Mouse (Mus musculus) hindbrain, embryonic 12.5 days (tissue): ENCODE results near the gene Sox5. TPM values are rescaled to one million over a fixed set of nuclear protein-coding genes. Genes with fewer than 3 reads are reported as not detected.
A peak's percentile ranks its signal among the peaks of the same experiment; 100 is the strongest.

Experiments used
- ATAC-seq: fragments of 200-750 bp; cut with Nextera tagmentation; 2 replicates; pipeline ENCODE4 v1.8.0; 2017; ENCODE audit warnings: moderate TSS enrichment; ENCODE audit not compliant: low FRiP score
- H3K27ac ChIP-seq: fragments of 300-500 bp; sonication (generic); 2 replicates; pipeline ENCODE4 v1.5.1; 2016; ENCODE audit warnings: mild to moderate bottlenecking
- H3K27me3 ChIP-seq: fragments of 300-500 bp; sonication (generic); 2 replicates; pipeline ENCODE4 v1.6.1; 2016; ENCODE audit warnings: mild to moderate bottlenecking
- H3K36me3 ChIP-seq: fragments of 300-500 bp; sonication (generic); 2 replicates; pipeline ENCODE4 v1.6.1; 2016; ENCODE audit warnings: mild to moderate bottlenecking
- H3K4me1 ChIP-seq: fragments of 300-500 bp; sonication (generic); 2 replicates; pipeline ENCODE4 v1.6.1; 2016
- H3K4me2 ChIP-seq: fragments of 300-500 bp; sonication (generic); replicated peaks from 2 replicates; pipeline ENCODE4 v1.6.1; 2016; ENCODE audit warnings: mild to moderate bottlenecking
- H3K4me3 ChIP-seq: fragments of 300-500 bp; sonication (generic); 2 replicates; pipeline ENCODE4 v1.5.1; 2016; ENCODE audit warnings: mild to moderate bottlenecking
- H3K9ac ChIP-seq: fragments of 300-500 bp; sonication (generic); 2 replicates; pipeline ENCODE4 v1.6.1; 2016; ENCODE audit warnings: mild to moderate bottlenecking, moderate library complexity
- H3K9me3 ChIP-seq: fragments of 300-500 bp; sonication (generic); replicated peaks from 2 replicates; pipeline ENCODE4 v1.6.1; 2016; ENCODE audit warnings: mild to moderate bottlenecking
- WGBS: fragments of 180-500 bp; shearing (Covaris S2); methylation state at CpG from one replicate; pipeline ENCODE4 v1.1.7; 2016; 5-methylcytosine and 5-hydroxymethylcytosine counted together
- polyA plus RNA-seq: library from polyadenylated mRNA; unstranded; fragments of >200 nt; fragmentation: Nextera tagmentation; extraction: Ambion mirVana; gene quantifications from 2 replicates; pipeline ENCODE4 v1.2.1, GENCODE M21; 2016

Sox5 gene
- polyA plus RNA-seq, 1 experiment from 2014 or later: 49.1 TPM

DNA sequence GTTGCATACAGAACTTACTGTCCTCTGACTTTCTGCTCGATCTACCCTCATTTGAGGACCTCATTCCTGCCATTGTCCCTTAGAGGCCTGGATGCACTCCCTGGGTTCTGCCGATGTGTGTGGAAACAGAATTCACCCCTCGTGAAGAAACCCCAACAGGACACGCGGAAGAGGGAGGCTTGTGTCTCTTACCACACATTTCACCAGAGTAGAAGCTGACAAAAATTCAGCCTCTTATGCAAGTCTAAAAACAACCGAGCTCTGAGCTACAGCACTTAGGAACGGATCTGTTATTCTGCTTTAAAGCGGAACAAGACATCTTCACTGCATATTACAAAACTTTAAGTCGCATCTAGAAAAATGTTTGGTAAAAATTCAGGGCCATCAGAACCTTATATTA is 618.3 kb downstream of the Sox5 start:
- ATAC-seq: no peak

DNA sequence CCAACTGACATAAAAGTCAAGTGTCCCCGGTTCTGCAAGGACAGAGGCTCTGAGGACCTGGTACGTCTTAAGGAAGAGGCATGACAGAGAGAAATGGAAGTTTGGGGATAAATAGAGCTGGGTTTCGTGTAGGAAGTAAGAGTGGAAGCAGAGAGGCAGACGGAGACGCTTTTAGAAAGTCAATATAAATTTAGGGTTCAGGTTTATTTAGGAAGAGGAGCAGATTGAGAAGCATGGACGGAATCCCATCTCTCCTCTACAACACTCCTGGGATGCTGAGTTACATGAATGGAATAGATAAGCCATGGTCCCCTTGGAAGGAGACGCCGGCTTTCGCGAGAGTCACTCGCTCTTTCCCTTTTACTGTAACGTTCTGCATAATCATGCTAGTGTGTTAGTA is 623.1 kb downstream of the Sox5 start:
- Histone ChIP-seq H3K4me3 (no peak overlapping the region), H3K4me2 (no peak overlapping the region), H3K27me3 (no peaks in the 10 kb centered on the region), H3K9ac (no peak overlapping the region), H3K36me3 (no peaks in the 10 kb centered on the region), H3K27ac (no peak overlapping the region), H3K9me3 (no peaks in the 10 kb centered on the region), H3K4me1 (peaks cover 9% of the 10 kb centered on the region)
- no peak for ATAC-seq
- 96% methylated on average over 12 of the region's 12 CpGs for WGBS

More for the DNA sequence above, 618.3 kb downstream of the Sox5 start:
- H3K9ac ChIP-seq: no peak overlapping the region
- H3K36me3 ChIP-seq: no peaks in the 10 kb centered on the region
- H3K4me2 ChIP-seq: no peak overlapping the region
- no peaks in the 10 kb centered on the region for H3K9me3 ChIP-seq
- no peak overlapping the region for H3K4me3 ChIP-seq
- WGBS: 87% methylated on average over 9 of the region's 9 CpGs
- H3K4me1 ChIP-seq: peaks cover 21% of the 10 kb centered on the region
- no peaks in the 10 kb centered on the region for H3K27me3 ChIP-seq
- no peak overlapping the region for H3K27ac ChIP-seq

DNA sequence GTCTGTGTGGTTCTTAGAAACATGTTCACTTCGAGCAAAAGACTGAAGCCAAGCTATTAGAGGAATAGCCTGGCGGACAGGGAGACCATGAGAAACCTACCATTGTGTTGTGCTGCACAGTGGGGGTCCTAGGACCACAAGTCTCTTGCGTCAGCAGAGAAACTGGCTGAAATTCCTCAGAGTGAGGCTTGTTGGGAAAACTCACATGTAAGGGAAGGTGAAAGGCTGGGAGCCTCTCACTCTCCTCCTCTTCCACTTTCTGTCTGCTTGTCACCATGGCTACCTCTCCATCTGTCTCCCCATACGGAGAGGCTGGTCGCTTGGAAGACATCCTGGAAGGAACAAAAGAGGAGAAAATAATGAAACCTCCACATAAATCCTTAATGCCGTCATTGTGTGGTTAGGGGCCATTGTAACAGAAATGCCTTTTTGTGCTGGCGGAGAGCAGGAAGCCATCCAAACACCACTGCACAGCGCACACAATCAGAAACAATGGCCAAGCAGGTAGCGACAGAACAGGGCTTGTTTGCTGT is 626.8 kb downstream of the Sox5 start:
- Histone ChIP-seq H3K36me3 (no peaks in the 10 kb centered on the region), H3K9me3 (no peaks in the 10 kb centered on the region), H3K4me3 (no peak overlapping the region), H3K27ac (peak overlapping the region; percentile 71), H3K4me1 (peaks cover 14% of the 10 kb centered on the region), H3K4me2 (peak overlapping the region; percentile 25; the same call in 1 of the 2 replicates), H3K9ac (no peak overlapping the region), H3K27me3 (no peaks in the 10 kb centered on the region)
- peak; percentile 69 for ATAC-seq
- WGBS: 20% methylated on average over 9 of the region's 9 CpGs

DNA sequence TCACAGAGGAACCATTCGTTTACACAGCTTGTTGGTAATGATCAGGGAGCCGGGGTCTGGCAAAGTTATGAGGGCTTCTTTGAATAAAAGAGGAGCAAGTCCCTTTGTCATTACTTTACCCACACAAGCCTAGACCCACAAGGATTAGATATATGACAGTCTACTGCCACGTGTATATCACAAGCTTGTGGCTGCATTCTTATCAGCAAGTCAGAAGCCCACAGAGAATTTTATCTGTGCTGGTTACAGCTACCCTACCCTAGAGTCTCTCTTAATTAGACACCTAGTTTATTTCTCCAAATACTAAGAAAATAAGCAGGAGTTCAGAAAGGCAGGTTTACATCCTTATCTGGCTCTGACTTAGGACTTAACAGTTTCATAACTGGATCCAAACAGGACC is 629.8 kb downstream of the Sox5 start:
- Histone ChIP-seq H3K4me1 (peaks cover 14% of the 10 kb centered on the region), H3K36me3 (no peaks in the 10 kb centered on the region), H3K4me2 (no peak overlapping the region)

DNA sequence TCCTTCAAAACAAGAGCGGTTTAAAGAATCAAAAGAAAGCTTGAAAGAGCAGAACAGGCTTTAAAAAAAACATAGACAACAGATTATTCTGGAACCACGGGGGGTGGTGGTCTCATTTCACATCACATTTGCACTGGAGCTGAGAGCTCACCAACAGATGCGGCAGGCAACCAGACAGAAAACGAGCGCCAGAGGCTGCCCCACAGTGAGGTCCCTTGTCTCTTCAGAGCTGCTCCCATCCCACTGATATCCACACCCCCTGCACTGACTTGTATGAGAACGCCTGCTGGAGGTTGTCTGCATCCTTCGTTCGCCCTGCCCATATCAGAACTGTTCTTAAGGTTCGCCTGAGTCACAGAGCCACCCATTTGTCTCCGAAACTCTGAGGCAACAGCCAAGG is 630.7 kb downstream of the Sox5 start:
- Histone ChIP-seq H3K4me1 (peaks cover 14% of the 10 kb centered on the region), H3K36me3 (no peaks in the 10 kb centered on the region), H3K27me3 (no peaks in the 10 kb centered on the region), H3K27ac (0 out of 2 replicates have a peak overlapping the region, but pooled peaks have one; percentile 44), H3K4me3 (no peak overlapping the region), H3K9me3 (no peaks in the 10 kb centered on the region), H3K9ac (no peak overlapping the region), H3K4me2 (peak overlapping the region; percentile 17; the same call in 1 of the 2 replicates)
- WGBS: 29% methylated on average over 10 of the region's 10 CpGs
- ATAC-seq: no peak

More for the DNA sequence above, 629.8 kb downstream of the Sox5 start:
- no peak for ATAC-seq
- Histone ChIP-seq H3K27me3 (no peaks in the 10 kb centered on the region), H3K4me3 (no peak overlapping the region), H3K27ac (no peak overlapping the region), H3K9me3 (no peaks in the 10 kb centered on the region), H3K9ac (no peak overlapping the region)
- WGBS: 19% methylated on average over 3 of the region's 3 CpGs

DNA sequence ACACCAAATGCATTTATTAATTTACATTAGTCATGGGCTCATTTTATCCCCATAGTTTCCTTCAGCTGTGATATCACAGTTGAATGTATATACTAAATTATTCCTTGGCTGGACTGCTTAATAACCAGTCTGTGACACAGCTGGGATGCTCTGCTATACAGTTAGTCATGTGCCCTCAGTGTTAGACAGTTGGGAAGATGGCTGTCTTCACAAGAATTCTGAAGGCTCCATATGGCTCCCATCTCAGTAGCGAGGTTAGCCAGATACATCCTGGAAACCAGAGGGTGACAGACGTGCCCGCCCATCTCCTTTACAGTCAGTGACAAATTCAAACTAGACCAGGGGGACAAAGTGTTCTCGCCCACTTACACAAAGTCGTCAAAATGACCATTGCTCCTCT is 644.4 kb downstream of the Sox5 start:
- Histone ChIP-seq H3K4me1 (0 out of 2 replicates have a peak, but pooled peaks cover 8% of the 10 kb centered on the region), H3K4me3 (no peak overlapping the region), H3K4me2 (no peak overlapping the region), H3K27ac (no peak overlapping the region), H3K27me3 (no peaks in the 10 kb centered on the region), H3K9me3 (no peaks in the 10 kb centered on the region), H3K36me3 (no peaks in the 10 kb centered on the region), H3K9ac (no peak overlapping the region)
- no peak for ATAC-seq
- 88% methylated on average over 5 of the region's 5 CpGs for WGBS

DNA sequence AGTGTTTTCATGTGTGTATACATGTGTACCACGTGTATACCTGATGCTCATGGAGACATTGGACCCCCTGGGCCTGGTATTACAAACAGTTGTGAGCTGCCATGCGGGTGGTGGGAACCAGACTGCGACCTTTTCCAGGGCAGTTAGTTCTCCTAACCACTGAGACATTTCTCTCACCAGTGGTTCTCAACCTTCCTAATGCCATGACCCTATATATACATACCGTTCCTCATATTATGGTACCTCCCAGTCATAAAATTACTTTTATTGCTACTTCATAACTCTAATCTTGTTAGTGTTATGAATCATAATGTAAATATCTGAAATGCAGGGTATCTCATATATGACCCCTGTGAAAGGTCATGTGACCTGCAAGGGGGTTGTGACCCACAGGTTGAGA is 644.9 kb downstream of the Sox5 start:
- no peak for ATAC-seq
- Histone ChIP-seq H3K36me3 (no peaks in the 10 kb centered on the region), H3K4me2 (no peak overlapping the region), H3K27ac (no peak overlapping the region), H3K4me3 (no peak overlapping the region), H3K27me3 (no peaks in the 10 kb centered on the region), H3K9me3 (no peaks in the 10 kb centered on the region), H3K9ac (no peak overlapping the region), H3K4me1 (peaks cover 8% of the 10 kb centered on the region; the same call in 1 of the 2 replicates)
- WGBS: 90% methylated on average over 4 of the region's 4 CpGs

DNA sequence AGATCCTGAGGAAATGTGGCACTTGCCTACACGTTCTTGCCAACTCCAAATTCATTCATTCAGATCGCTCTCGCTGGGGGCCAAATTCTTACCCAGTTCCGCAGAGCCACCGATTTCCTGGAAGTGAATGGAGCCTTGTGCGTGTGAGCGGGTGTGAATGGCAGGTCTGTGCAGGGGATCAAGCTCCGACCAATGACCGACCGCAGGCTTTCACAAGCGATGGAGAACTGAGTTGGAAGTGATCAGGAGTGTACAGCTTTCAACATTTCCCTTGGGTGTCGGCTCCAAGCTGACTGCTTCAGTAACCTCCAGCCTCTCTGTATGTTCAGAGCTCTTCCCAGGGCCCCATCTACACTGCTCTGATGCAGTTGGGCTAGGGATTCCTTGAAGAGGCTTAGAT is 651.9 kb downstream of the Sox5 start:
- no peaks in the 10 kb centered on the region for H3K36me3 ChIP-seq
- H3K4me1 ChIP-seq: peaks cover 4% of the 10 kb centered on the region; the same call in 1 of the 2 replicates
- no peak for ATAC-seq
- H3K4me3 ChIP-seq: no peak overlapping the region
- 79% methylated on average over 12 of the region's 12 CpGs for WGBS
- H3K9me3 ChIP-seq: no peaks in the 10 kb centered on the region
- H3K27me3 ChIP-seq: no peaks in the 10 kb centered on the region
- no peak overlapping the region for H3K4me2 ChIP-seq
- no peak overlapping the region for H3K9ac ChIP-seq
- H3K27ac ChIP-seq: no peak overlapping the region

DNA sequence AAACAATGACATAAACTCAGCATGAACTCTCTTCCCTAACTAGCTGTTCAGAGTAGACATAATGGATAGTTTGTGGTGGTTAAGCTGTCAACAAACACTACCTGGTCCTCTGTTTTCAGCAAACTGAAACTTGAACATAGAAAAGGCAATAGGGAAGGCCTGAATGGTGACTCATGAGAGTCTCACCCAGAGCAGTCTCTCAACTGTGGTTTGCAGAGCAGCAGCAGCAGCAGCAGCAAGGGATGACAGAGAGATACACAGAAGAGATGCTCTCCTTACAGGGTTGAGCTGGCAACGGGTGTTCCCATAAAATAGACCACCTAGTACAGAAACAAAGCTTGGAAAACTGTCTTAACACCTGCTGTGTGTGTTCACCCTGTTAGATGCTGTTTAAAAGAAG is 661.8 kb downstream of the Sox5 start:
- no peaks in the 10 kb centered on the region for H3K4me1 ChIP-seq
- WGBS: 89% methylated on average over 1 of the region's 1 CpGs
- H3K9me3 ChIP-seq: no peaks in the 10 kb centered on the region
- no peak overlapping the region for H3K4me2 ChIP-seq
- no peak for ATAC-seq
- no peaks in the 10 kb centered on the region for H3K27me3 ChIP-seq
- no peak overlapping the region for H3K9ac ChIP-seq
- H3K27ac ChIP-seq: no peak overlapping the region
- H3K36me3 ChIP-seq: peaks cover 5% of the 10 kb centered on the region; the same call in 1 of the 2 replicates
- no peak overlapping the region for H3K4me3 ChIP-seq

DNA sequence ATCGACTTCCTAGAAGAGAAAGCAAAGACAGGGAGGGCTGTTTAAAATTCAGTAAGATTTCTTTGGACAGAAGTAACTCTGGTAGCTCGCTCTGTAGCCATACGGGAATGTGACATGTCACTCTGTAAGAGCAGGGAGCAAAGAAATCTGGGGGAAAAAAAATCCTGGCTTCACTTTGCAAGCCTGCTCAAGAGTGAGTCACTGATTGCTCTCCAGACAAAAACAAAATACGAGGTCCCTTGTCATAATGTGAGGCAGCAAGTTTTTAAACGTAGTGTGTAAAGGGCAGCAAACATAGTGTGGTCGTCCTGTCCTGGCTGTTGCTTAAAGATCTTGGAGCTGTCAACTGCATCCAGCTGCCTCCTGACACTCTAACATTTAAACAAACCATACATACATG is 665.1 kb downstream of the Sox5 start:
- Histone ChIP-seq H3K4me3 (no peak overlapping the region), H3K27me3 (no peaks in the 10 kb centered on the region), H3K4me2 (no peak overlapping the region), H3K9ac (no peak overlapping the region), H3K4me1 (peaks cover 2% of the 10 kb centered on the region; the same call in 1 of the 2 replicates), H3K9me3 (no peaks in the 10 kb centered on the region), H3K36me3 (no peaks in the 10 kb centered on the region), H3K27ac (no peak overlapping the region)
- 77% methylated on average over 6 of the region's 6 CpGs for WGBS
- no peak for ATAC-seq

DNA sequence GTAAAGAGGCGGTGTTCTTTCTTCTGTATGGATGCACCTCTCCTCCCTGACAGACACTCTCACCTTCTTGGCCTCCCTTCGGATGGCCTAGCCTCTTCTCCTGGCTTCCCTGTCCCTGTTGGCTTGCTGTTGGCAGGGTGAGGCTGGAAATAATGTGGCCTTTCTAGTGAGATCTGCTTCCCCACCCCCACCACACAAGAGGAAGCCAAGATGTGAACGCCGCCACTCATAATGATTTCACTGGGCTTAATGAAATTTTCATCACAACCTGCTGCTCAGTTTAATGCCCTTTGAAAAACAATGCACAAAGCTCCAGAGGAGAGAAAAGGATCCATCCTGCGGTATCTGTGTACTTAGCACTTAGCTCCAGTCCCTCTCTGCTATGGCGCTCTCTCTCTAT is 670.2 kb downstream of the Sox5 start:
- ATAC-seq: no peak
- Histone ChIP-seq H3K9ac (no peak overlapping the region), H3K4me1 (peaks cover 14% of the 10 kb centered on the region), H3K27me3 (no peaks in the 10 kb centered on the region), H3K9me3 (no peaks in the 10 kb centered on the region), H3K4me2 (no peak overlapping the region), H3K27ac (no peak overlapping the region), H3K4me3 (no peak overlapping the region), H3K36me3 (no peaks in the 10 kb centered on the region)
- 82% methylated on average over 6 of the region's 6 CpGs for WGBS

DNA sequence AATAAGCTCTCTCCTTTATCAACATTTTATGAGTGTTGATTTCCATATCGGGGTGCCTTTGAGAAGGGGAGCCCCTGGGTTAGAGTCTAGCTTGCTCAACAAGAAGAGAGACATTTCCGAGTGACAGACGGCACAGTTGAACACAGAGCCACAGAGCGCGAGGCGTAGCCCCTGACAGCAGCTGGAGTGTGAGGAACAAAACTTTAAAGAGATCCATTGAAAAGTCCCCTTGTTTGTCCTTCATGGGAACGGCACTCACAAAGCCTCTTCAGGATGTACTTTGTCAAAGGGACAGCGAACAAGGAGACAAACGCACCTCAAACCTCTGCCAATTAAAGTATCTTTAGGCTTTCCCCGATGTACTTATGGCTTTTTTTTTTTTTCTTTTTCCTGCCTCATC is 674.9 kb downstream of the Sox5 start:
- no peaks in the 10 kb centered on the region for H3K9me3 ChIP-seq
- no peak overlapping the region for H3K27ac ChIP-seq
- H3K4me2 ChIP-seq: peak overlapping the region; percentile 21; the same call in 1 of the 2 replicates
- H3K36me3 ChIP-seq: no peaks in the 10 kb centered on the region
- no peaks in the 10 kb centered on the region for H3K27me3 ChIP-seq
- no peak for ATAC-seq
- no peak overlapping the region for H3K9ac ChIP-seq
- peaks cover 14% of the 10 kb centered on the region for H3K4me1 ChIP-seq
- H3K4me3 ChIP-seq: no peak overlapping the region
- 34% methylated on average over 10 of the region's 10 CpGs for WGBS

DNA sequence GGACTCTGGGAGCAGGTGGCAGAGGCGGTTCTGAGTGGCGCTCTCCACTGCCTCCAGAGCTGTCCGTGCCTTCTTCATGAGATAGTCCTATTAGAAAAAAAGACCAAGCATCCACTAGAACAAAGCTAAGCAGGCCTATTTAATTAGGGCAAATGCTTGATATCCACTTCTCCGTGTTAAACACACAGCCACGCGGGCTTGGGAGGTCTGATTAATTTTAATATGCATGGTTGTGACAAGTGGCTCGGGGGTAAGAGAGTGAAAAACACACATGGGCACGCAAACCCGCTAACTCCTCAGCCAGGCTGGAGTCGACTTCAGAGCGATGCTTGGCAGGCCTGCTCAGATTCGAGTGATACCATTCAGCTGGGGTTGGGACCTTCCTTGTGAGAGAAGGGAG is 676.1 kb downstream of the Sox5 start:
- no peak overlapping the region for H3K4me3 ChIP-seq
- H3K36me3 ChIP-seq: no peaks in the 10 kb centered on the region
- ATAC-seq: no peak
- WGBS: 85% methylated on average over 12 of the region's 12 CpGs
- no peaks in the 10 kb centered on the region for H3K9me3 ChIP-seq
- H3K4me1 ChIP-seq: peaks cover 9% of the 10 kb centered on the region
- no peak overlapping the region for H3K4me2 ChIP-seq
- H3K27ac ChIP-seq: no peak overlapping the region
- no peaks in the 10 kb centered on the region for H3K27me3 ChIP-seq
- no peak overlapping the region for H3K9ac ChIP-seq
